Mouse (Mus musculus) kidney, adult 2 months (tissue): Measurements from ENCODE around the gene Tmem253. TPM values are rescaled to one million over a fixed set of nuclear protein-coding genes. Genes with fewer than 3 reads are reported as not detected.

Experiments used
- DNase-seq: peaks from one replicate; pipeline ENCODE4 v3.0.0; 2021
- H3K27ac ChIP-seq: fragments of 200-500 bp; 2 replicates; pipeline ENCODE4 v1.5.1; 2012; ENCODE audit warnings: low read depth, low read length, control low read depth, inconsistent platforms; ENCODE audit not compliant: insufficient read depth
- H3K27me3 ChIP-seq: fragments of 200-500 bp; replicated peaks from 2 replicates; pipeline ENCODE4 v1.6.1; 2012; ENCODE audit warnings: mild to moderate bottlenecking, moderate library complexity, low read length, inconsistent platforms; ENCODE audit not compliant: control insufficient read depth, insufficient read depth
- H3K36me3 ChIP-seq: fragments of 200-500 bp; 2 replicates; pipeline ENCODE4 v1.6.1; 2012; ENCODE audit warnings: mild to moderate bottlenecking, moderate library complexity, low read length, inconsistent platforms; ENCODE audit not compliant: control insufficient read depth, insufficient read depth
- H3K4me1 ChIP-seq: fragments of 200-500 bp; 2 replicates; pipeline ENCODE4 v1.6.1; 2011; ENCODE audit warnings: low read length; ENCODE audit not compliant: control insufficient read depth, insufficient read depth
- H3K4me3 ChIP-seq: fragments of 200-500 bp; 2 replicates; pipeline ENCODE4 v1.5.1; 2011; ENCODE audit warnings: mild to moderate bottlenecking, low read depth, low read length, control low read depth; ENCODE audit not compliant: insufficient read depth
- CTCF ChIP-seq: fragments of 200-500 bp; conservative IDR thresholded peaks from 2 replicates; pipeline ENCODE4 v1.5.1; 2011; ENCODE audit warnings: low read depth, mild to moderate bottlenecking, control low read depth, low read length, moderate library complexity, mixed read lengths; ENCODE audit not compliant: insufficient read depth, insufficient read length
- POLR2A ChIP-seq: fragments of 200-500 bp; IDR thresholded peaks from one replicate; pipeline ENCODE4 v1.6.1; 2011; ENCODE audit warnings: low read depth, low read length, control low read depth
- WGBS: fragments of 180-500 bp; shearing (Covaris S2); methylation state at CpG from one replicate; pipeline ENCODE4 v1.1.7; 2018; 5-methylcytosine and 5-hydroxymethylcytosine counted together
- polyA plus RNA-seq: library from polyadenylated mRNA; depleted of rRNA; stranded (reverse); fragments of >200 nt; gene quantifications from 2 replicates; pipeline ENCODE4 v1.2.3, GENCODE M21; 2012

The Tmem253 gene
- polyA plus RNA-seq, 1 experiment, result 2.5 TPM

GRCm38 (mm10) chr14:52006771-52007170 is 8.7 kb upstream of the Tmem253 start:
- 94% methylated on average over 23 of the region's 23 CpGs for WGBS
- H3K4me1 ChIP-seq, result peaks cover 12% of the 10 kb centered on the region

GRCm38 (mm10) chr14:52008321-52009203 is 6.9 kb upstream of the Tmem253 start:
- TF ChIP-seq POLR2A (no peak), CTCF (peak; percentile 98)
- peak; percentile 92 for DNase-seq
- H3K27me3 ChIP-seq, result no peaks in the 10 kb centered on the region
- H3K4me3 ChIP-seq, result no peak overlapping the region
- peaks cover 12% of the 10 kb centered on the region for H3K4me1 ChIP-seq
- no peak overlapping the region for H3K27ac ChIP-seq
- 47% methylated on average over 38 of the region's 38 CpGs for WGBS
- no peaks in the 10 kb centered on the region; the same call in 1 of the 2 replicates for H3K36me3 ChIP-seq

More at GRCm38 (mm10) chr14:52006771-52007170, 8.7 kb upstream of the Tmem253 start:
- Histone ChIP-seq H3K36me3 (no peaks in the 10 kb centered on the region; the same call in 1 of the 2 replicates), H3K27ac (no peak overlapping the region), H3K27me3 (no peaks in the 10 kb centered on the region), H3K4me3 (no peak overlapping the region)
- TF ChIP-seq CTCF (no peak), POLR2A (no peak)
- no peak for DNase-seq

GRCm38 (mm10) chr14:52009361-52009760 is 6.1 kb upstream of the Tmem253 start:
- Histone ChIP-seq H3K4me3 (no peak overlapping the region), H3K27me3 (no peaks in the 10 kb centered on the region), H3K36me3 (no peaks in the 10 kb centered on the region; the same call in 1 of the 2 replicates), H3K4me1 (peaks cover 12% of the 10 kb centered on the region), H3K27ac (no peak overlapping the region)
- no peak for DNase-seq
- TF ChIP-seq POLR2A (no peak), CTCF (no peak)
- WGBS, result 74% methylated on average over 26 of the region's 26 CpGs

GRCm38 (mm10) chr14:52009841-52010240 is 5.6 kb upstream of the Tmem253 start:
- peaks cover 12% of the 10 kb centered on the region for H3K4me1 ChIP-seq
- H3K4me3 ChIP-seq, result no peak overlapping the region
- H3K27ac ChIP-seq, result no peak overlapping the region
- DNase-seq, result no peak
- 81% methylated on average over 6 of the region's 6 CpGs for WGBS
- no peaks in the 10 kb centered on the region for H3K27me3 ChIP-seq
- TF ChIP-seq CTCF (no peak), POLR2A (no peak)
- H3K36me3 ChIP-seq, result no peaks in the 10 kb centered on the region; the same call in 1 of the 2 replicates

- WGBS, result 19% methylated on average over 9 of the region's 9 CpGs
- peak; percentile 88 for DNase-seq
- Histone ChIP-seq H3K4me3 (0 out of 2 replicates have a peak overlapping the region, but pooled peaks have one; percentile 10), H3K27ac (peak overlapping the region; percentile 57), H3K36me3 (no peaks in the 10 kb centered on the region; the same call in 1 of the 2 replicates), H3K27me3 (no peaks in the 10 kb centered on the region), H3K4me1 (peaks cover 14% of the 10 kb centered on the region)
- TF ChIP-seq POLR2A, result no peak
- no peak for TF ChIP-seq CTCF
These were observed 4.9 kb upstream of the Tmem253 start for GRCm38 (mm10) chr14:52010446-52011111.

GRCm38 (mm10) chr14:52011683-52012082 is 3.8 kb upstream of the Tmem253 start:
- Histone ChIP-seq H3K4me1 (peaks cover 24% of the 10 kb centered on the region), H3K36me3 (no peaks in the 10 kb centered on the region; the same call in 1 of the 2 replicates), H3K27me3 (no peaks in the 10 kb centered on the region), H3K27ac (no peak overlapping the region), H3K4me3 (no peak overlapping the region)
- no peak for TF ChIP-seq CTCF
- DNase-seq, result no peak
- WGBS, result 64% methylated on average over 1 of the region's 1 CpGs

- DNase-seq, result no peak
- TF ChIP-seq CTCF, result no peak
- Histone ChIP-seq H3K27me3 (no peaks in the 10 kb centered on the region), H3K4me3 (no peak overlapping the region), H3K27ac (no peak overlapping the region), H3K36me3 (no peaks in the 10 kb centered on the region; the same call in 1 of the 2 replicates), H3K4me1 (peaks cover 28% of the 10 kb centered on the region)
- 61% methylated on average over 4 of the region's 4 CpGs for WGBS
These were observed 3.4 kb upstream of the Tmem253 start for GRCm38 (mm10) chr14:52012085-52012484.
